ENCODE assay signal across 22 mouse cellular contexts in the genomic region with DNA sequence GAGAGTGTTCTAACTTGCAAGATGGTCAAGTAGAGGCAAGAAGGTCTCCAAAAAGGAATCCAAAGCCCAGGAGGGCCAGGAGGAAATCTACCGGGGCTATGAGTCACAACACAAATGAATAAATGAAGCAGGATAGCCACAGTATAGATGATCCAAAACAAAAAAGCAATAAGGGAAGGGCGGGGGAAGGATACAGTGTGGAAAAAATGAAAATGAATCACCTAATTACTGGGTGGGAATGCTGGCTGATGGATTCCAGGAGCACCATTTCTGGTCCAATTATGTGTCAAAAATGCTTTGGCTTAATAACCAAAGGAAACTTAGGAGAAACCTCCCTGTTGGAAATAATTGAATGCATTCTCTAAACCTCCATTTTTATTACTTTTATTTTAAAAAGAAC.
DNase-seq lines count a peak whose midpoint lies in the region; ATAC-seq and TF ChIP-seq lines count a peak whose summit lies in the region.
"Had no signal": no experiment of that assay in that cellular context is flagged by ENCODE, and none has a peak within 500 bp of the region (broad histone marks: within the 10 kb centered on the region; RNA-seq: fewer than 3 reads in every experiment).

No protein-coding gene starts in this region.

- no peak for TF ChIP-seq CTCF in gastrocnemius, adult 2 months (IDR thresholded peaks at IDR 0.05)
- no peak for TF ChIP-seq CTCF in stomach, postnatal 0 days (IDR thresholded peaks at IDR 0.05; ENCODE audit: low read depth)

- no peak for DNase-seq in gastrocnemius, adult 2 months
- no peak for DNase-seq in gastrocnemius, postnatal 25 days
- DNase-seq in limb, embryonic 10.5 days (ENCODE audit: low spot score), result no peak
- DNase-seq in stomach, postnatal 0 days (ENCODE audit: low spot score), result no peak
- DNase-seq in right cerebral cortex, postnatal 10 days (ENCODE audit: low spot score in 2 of 2), result no peak
- no peak for DNase-seq in kidney, adult 18-20 months
- DNase-seq: adrenal gland, postnatal 25 days; cerebellum, adult 11 months; cerebellum, postnatal 14 days; forebrain, postnatal 0 days; kidney, adult 8-10 months; kidney, postnatal 25 days; right cerebral cortex, postnatal 14 days; spleen, adult 18-20 months had no signal

- peaks cover 9% of the 10 kb centered on the region; the same call in 1 of the 2 replicates for H3K4me1 ChIP-seq in limb, embryonic 13.5 days
- H3K4me1 ChIP-seq in limb, embryonic 10.5 days, result no peaks in the 10 kb centered on the region
- H3K4me1 ChIP-seq in intestine, embryonic 16.5 days (ENCODE audit: control insufficient read depth, insufficient read depth, low read length), result no peaks in the 10 kb centered on the region
- H3K4me1 ChIP-seq in stomach, postnatal 0 days (replicated peaks; ENCODE audit: control insufficient read depth, insufficient read depth), result no peaks in the 10 kb centered on the region
- H3K4me1 ChIP-seq: midbrain, embryonic 15.5 days; neural tube, embryonic 15.5 days had no signal

- 71% methylated on average over 2 of the region's 2 CpGs for WGBS in limb, embryonic 13.5 days
- 80% methylated on average over 2 of the region's 2 CpGs for WGBS in limb, embryonic 10.5 days
- 69% methylated on average over 2 of the region's 2 CpGs for WGBS in intestine, embryonic 16.5 days
- 39% methylated on average over 2 of the region's 2 CpGs for WGBS in stomach, postnatal 0 days

- H3K4me2 ChIP-seq in limb, embryonic 13.5 days (replicated peaks), result no peak overlapping the region
- H3K4me2 ChIP-seq in intestine, embryonic 16.5 days (ENCODE audit: low read depth, low read length), result no peak overlapping the region
- no peak overlapping the region for H3K4me2 ChIP-seq in stomach, postnatal 0 days (replicated peaks; ENCODE audit: low read depth)
- H3K4me2 ChIP-seq: embryonic facial prominence, embryonic 13.5 days; midbrain, embryonic 15.5 days; neural tube, embryonic 15.5 days had no signal

- peak overlapping the region; percentile 46; the same call in 1 of the 2 replicates for H3K27ac ChIP-seq in gastrocnemius, adult 2 months
- peak overlapping the region; percentile 49; the same call in 1 of the 2 replicates for H3K27ac ChIP-seq in limb, embryonic 13.5 days
- H3K27ac ChIP-seq in limb, embryonic 10.5 days, result no peak overlapping the region
- H3K27ac ChIP-seq in intestine, embryonic 16.5 days (ENCODE audit: low read length), result 0 out of 2 replicates have a peak overlapping the region, but pooled peaks have one; percentile 1
- H3K27ac ChIP-seq in stomach, postnatal 0 days (replicated peaks), result peak overlapping the region; percentile 53; the same call in 1 of the 2 replicates
- H3K27ac ChIP-seq: embryonic facial prominence, embryonic 13.5 days; liver, embryonic 14.5 days; midbrain, embryonic 15.5 days; neural tube, embryonic 15.5 days had no signal

- H3K9me3 ChIP-seq in limb, embryonic 13.5 days, result no peaks in the 10 kb centered on the region
- H3K9me3 ChIP-seq in limb, embryonic 10.5 days (replicated peaks), result no peaks in the 10 kb centered on the region
- H3K9me3 ChIP-seq in intestine, embryonic 16.5 days (ENCODE audit: control insufficient read depth, low read length), result no peaks in the 10 kb centered on the region
- no peaks in the 10 kb centered on the region for H3K9me3 ChIP-seq in stomach, postnatal 0 days (ENCODE audit: control insufficient read depth, low read length)
- H3K9me3 ChIP-seq: embryonic facial prominence, embryonic 13.5 days; midbrain, embryonic 15.5 days; neural tube, embryonic 15.5 days had no signal

- intact Hi-C loops in gastrocnemius, adult 2 months (cut with DNase I), result no loop called here

- H3K27me3 ChIP-seq in limb, embryonic 13.5 days, result no peaks in the 10 kb centered on the region
- H3K27me3 ChIP-seq in limb, embryonic 10.5 days (ENCODE audit: low read depth, poor library complexity, severe bottlenecking), result no peaks in the 10 kb centered on the region
- H3K27me3 ChIP-seq in intestine, embryonic 16.5 days (replicated peaks; ENCODE audit: control insufficient read depth, insufficient read depth, low read length), result no peaks in the 10 kb centered on the region
- no peaks in the 10 kb centered on the region for H3K27me3 ChIP-seq in stomach, postnatal 0 days (ENCODE audit: control insufficient read depth, insufficient read depth, low read length)
- H3K27me3 ChIP-seq: embryonic facial prominence, embryonic 13.5 days; midbrain, embryonic 15.5 days; neural tube, embryonic 15.5 days had no signal

- no peak overlapping the region for H3K9ac ChIP-seq in limb, embryonic 13.5 days
- H3K9ac ChIP-seq in intestine, embryonic 16.5 days (ENCODE audit: low read depth, low read length), result no peak overlapping the region
- no peak overlapping the region for H3K9ac ChIP-seq in stomach, postnatal 0 days (ENCODE audit: low read length)
- H3K9ac ChIP-seq: embryonic facial prominence, embryonic 13.5 days; forebrain, postnatal 0 days; liver, embryonic 14.5 days; midbrain, embryonic 15.5 days; neural tube, embryonic 15.5 days had no signal

- no peak overlapping the region for H3K4me3 ChIP-seq in gastrocnemius, adult 2 months
- H3K4me3 ChIP-seq in limb, embryonic 13.5 days, result no peak overlapping the region
- H3K4me3 ChIP-seq in limb, embryonic 10.5 days, result no peak overlapping the region
- no peak overlapping the region for H3K4me3 ChIP-seq in intestine, embryonic 16.5 days (ENCODE audit: low read length)
- H3K4me3 ChIP-seq in stomach, postnatal 0 days (ENCODE audit: low read depth, low read length), result no peak overlapping the region
- H3K4me3 ChIP-seq: embryonic facial prominence, embryonic 13.5 days; midbrain, embryonic 15.5 days; neural tube, embryonic 15.5 days had no signal

- H3K36me3 ChIP-seq in limb, embryonic 13.5 days, result no peaks in the 10 kb centered on the region
- no peaks in the 10 kb centered on the region for H3K36me3 ChIP-seq in limb, embryonic 10.5 days
- H3K36me3 ChIP-seq in intestine, embryonic 16.5 days (ENCODE audit: control insufficient read depth, insufficient read depth, low read length), result no peaks in the 10 kb centered on the region
- H3K36me3 ChIP-seq in stomach, postnatal 0 days (ENCODE audit: control insufficient read depth, insufficient read depth, low read length), result no peaks in the 10 kb centered on the region
- H3K36me3 ChIP-seq: embryonic facial prominence, embryonic 13.5 days; midbrain, embryonic 15.5 days; neural tube, embryonic 15.5 days had no signal

- no peak for TF ChIP-seq EP300 in stomach, postnatal 0 days (optimal IDR thresholded peaks at IDR 0.05)

- no peak for ATAC-seq in limb, embryonic 13.5 days (ENCODE audit: low FRiP score, low read depth)
- ATAC-seq in intestine, embryonic 16.5 days, result no peak
- ATAC-seq in stomach, postnatal 0 days (ENCODE audit: low FRiP score, low TSS enrichment), result no peak
- ATAC-seq: CD4-positive, CD25-positive, alpha-beta regulatory T cell, adult 4 months; forebrain, postnatal 0 days; hindbrain, embryonic 16.5 days; midbrain, embryonic 15.5 days had no signal
